Mouse (Mus musculus): ENCODE measurements at regions not wholly inside any gene's neighbourhood (a gene's known extent, or its start where the extent isn't known, plus 50 kb on each side); places are given as distances from the start of the nearest gene placed in this dataset.
"Not testable (repeated sequence)": the region's sequence is repeated elsewhere in the genome, so short reads cannot be mapped to it uniquely, and the experiment has no call there.

- Histone ChIP-seq H3K4me1 (ENCODE audit: control insufficient read depth) (peaks cover 32% of the 10 kb centered on the region), H3K4me3 (replicated peaks) (no peak overlapping the region), H3K9me3 (ENCODE audit: control insufficient read depth, low read length) (no peaks in the 10 kb centered on the region), H3K27me3 (ENCODE audit: control insufficient read depth) (no peaks in the 10 kb centered on the region), H3K36me3 (ENCODE audit: control insufficient read depth) (no peaks in the 10 kb centered on the region)
- TF ChIP-seq TAL1 (IDR thresholded peaks at IDR 0.05; ENCODE audit: low read length) (no peak), GATA1 (IDR thresholded peaks at IDR 0.05; ENCODE audit: low read length) (no peak)
Measured at GRCm38 (mm10) chr5:64700030-64700429, 103.2 kb upstream of the Klf3 start.

- Histone ChIP-seq H3K9me3 (ENCODE audit: control insufficient read depth, low read length) (no peaks in the 10 kb centered on the region), H3K27me3 (ENCODE audit: control insufficient read depth) (no peaks in the 10 kb centered on the region), H3K4me1 (ENCODE audit: control insufficient read depth) (peaks cover 32% of the 10 kb centered on the region), H3K4me3 (replicated peaks) (no peak overlapping the region), H3K36me3 (ENCODE audit: control insufficient read depth) (no peaks in the 10 kb centered on the region)
- TF ChIP-seq TAL1 (IDR thresholded peaks at IDR 0.05; ENCODE audit: low read length): no peak
- TF ChIP-seq GATA1 (IDR thresholded peaks at IDR 0.05; ENCODE audit: low read length): no peak
Measured at GRCm38 (mm10) chr5:64701219-64701779, 101.9 kb upstream of the Klf3 start.

- H3K9me3 ChIP-seq (ENCODE audit: control insufficient read depth, low read length): no peaks in the 10 kb centered on the region
- H3K36me3 ChIP-seq (ENCODE audit: control insufficient read depth): no peaks in the 10 kb centered on the region
- H3K4me1 ChIP-seq (ENCODE audit: control insufficient read depth): peaks cover 32% of the 10 kb centered on the region
- H3K4me3 ChIP-seq (replicated peaks): peak overlapping the region; percentile 18
- TF ChIP-seq GATA1 (IDR thresholded peaks at IDR 0.05; ENCODE audit: low read length) (no peak), TAL1 (IDR thresholded peaks at IDR 0.05; ENCODE audit: low read length) (no peak)
- no peaks in the 10 kb centered on the region for H3K27me3 ChIP-seq (ENCODE audit: control insufficient read depth)
Measured at GRCm38 (mm10) chr5:64701780-64702231, 101.4 kb upstream of the Klf3 start.

GRCm38 (mm10) chr5:64702404-64702803 is 100.8 kb upstream of the Klf3 start:
- not testable (repeated sequence) for H3K27me3 ChIP-seq (ENCODE audit: control insufficient read depth); H3K4me3 ChIP-seq (replicated peaks); H3K36me3 ChIP-seq (ENCODE audit: control insufficient read depth); H3K9me3 ChIP-seq (ENCODE audit: control insufficient read depth, low read length)
- H3K4me1 ChIP-seq (ENCODE audit: control insufficient read depth): peaks cover 32% of the 10 kb centered on the region

- Histone ChIP-seq H3K4me1 (ENCODE audit: control insufficient read depth) (peaks cover 32% of the 10 kb centered on the region), H3K27me3 (ENCODE audit: control insufficient read depth) (no peaks in the 10 kb centered on the region), H3K36me3 (ENCODE audit: control insufficient read depth) (no peaks in the 10 kb centered on the region), H3K9me3 (ENCODE audit: control insufficient read depth, low read length) (no peaks in the 10 kb centered on the region), H3K4me3 (replicated peaks) (no peak overlapping the region)
- TF ChIP-seq GATA1 (IDR thresholded peaks at IDR 0.05; ENCODE audit: low read length): no peak
- TF ChIP-seq TAL1 (IDR thresholded peaks at IDR 0.05; ENCODE audit: low read length): no peak
Measured at GRCm38 (mm10) chr5:64703091-64703872, 99.9 kb upstream of the Klf3 start.

- H3K36me3 ChIP-seq (ENCODE audit: control insufficient read depth): no peaks in the 10 kb centered on the region
- peaks cover 27% of the 10 kb centered on the region for H3K4me1 ChIP-seq (ENCODE audit: control insufficient read depth)
- TF ChIP-seq TAL1 (IDR thresholded peaks at IDR 0.05; ENCODE audit: low read length): no peak
- TF ChIP-seq GATA1 (IDR thresholded peaks at IDR 0.05; ENCODE audit: low read length): no peak
- no peaks in the 10 kb centered on the region for H3K9me3 ChIP-seq (ENCODE audit: control insufficient read depth, low read length)
- H3K27me3 ChIP-seq (ENCODE audit: control insufficient read depth): no peaks in the 10 kb centered on the region
- no peak overlapping the region for H3K4me3 ChIP-seq (replicated peaks)
Measured at GRCm38 (mm10) chr5:64704144-64704543, 99.0 kb upstream of the Klf3 start.

GRCm38 (mm10) chr5:64706586-64706985 is 96.6 kb upstream of the Klf3 start:
- H3K4me1 ChIP-seq (ENCODE audit: control insufficient read depth): peaks cover 37% of the 10 kb centered on the region
- no peaks in the 10 kb centered on the region for H3K9me3 ChIP-seq (ENCODE audit: control insufficient read depth, low read length)
- no peaks in the 10 kb centered on the region for H3K27me3 ChIP-seq (ENCODE audit: control insufficient read depth)
- TF ChIP-seq GATA1 (IDR thresholded peaks at IDR 0.05; ENCODE audit: low read length) (no peak), TAL1 (IDR thresholded peaks at IDR 0.05; ENCODE audit: low read length) (no peak)
- no peaks in the 10 kb centered on the region for H3K36me3 ChIP-seq (ENCODE audit: control insufficient read depth)
- H3K4me3 ChIP-seq (replicated peaks): no peak overlapping the region

GRCm38 (mm10) chr5:64709146-64709545 is 94.0 kb upstream of the Klf3 start:
- peaks cover 32% of the 10 kb centered on the region for H3K4me1 ChIP-seq (ENCODE audit: control insufficient read depth)
- H3K36me3 ChIP-seq (ENCODE audit: control insufficient read depth): no peaks in the 10 kb centered on the region
- H3K9me3 ChIP-seq (ENCODE audit: control insufficient read depth, low read length): no peaks in the 10 kb centered on the region
- no peaks in the 10 kb centered on the region for H3K27me3 ChIP-seq (ENCODE audit: control insufficient read depth)
- no peak overlapping the region for H3K4me3 ChIP-seq (replicated peaks)
- no peak for TF ChIP-seq TAL1 (IDR thresholded peaks at IDR 0.05; ENCODE audit: low read length)
- no peak for TF ChIP-seq GATA1 (IDR thresholded peaks at IDR 0.05; ENCODE audit: low read length)

- Histone ChIP-seq H3K27me3 (ENCODE audit: control insufficient read depth) (no peaks in the 10 kb centered on the region), H3K9me3 (ENCODE audit: control insufficient read depth, low read length) (no peaks in the 10 kb centered on the region), H3K4me3 (replicated peaks) (no peak overlapping the region), H3K36me3 (ENCODE audit: control insufficient read depth) (no peaks in the 10 kb centered on the region; the same call in 1 of the 2 replicates), H3K4me1 (ENCODE audit: control insufficient read depth) (peaks cover 43% of the 10 kb centered on the region)
- TF ChIP-seq TAL1 (IDR thresholded peaks at IDR 0.05; ENCODE audit: low read length): no peak
- no peak for TF ChIP-seq GATA1 (IDR thresholded peaks at IDR 0.05; ENCODE audit: low read length)
Measured at GRCm38 (mm10) chr5:64710236-64710635, 93.0 kb upstream of the Klf3 start.

Data from erythroblast, embryonic 14.5 days (primary cell).